Mouse (Mus musculus): ENCODE measurements around the gene Crip2.

Gene Crip2

GRCm38 (mm10) chr12:113184945-113185344 lies 44.9 kb downstream of the Crip2 start:
- DNase-seq (ENCODE audit: low spot score in 2 of 2) = no peak

GRCm38 (mm10) chr12:113185442-113186291 lies 45.6 kb downstream of the Crip2 start, which contains the start of gene Tmem121:
Tmem121 (plus strand) TSS chr12:113185930.
- DNase-seq (ENCODE audit: low spot score in 2 of 2) = no peak

GRCm38 (mm10) chr12:113186326-113187010 lies 46.4 kb downstream of the Crip2 start:
- DNase-seq (ENCODE audit: low spot score in 2 of 2) = no peak

- no peak for DNase-seq (ENCODE audit: low spot score in 2 of 2)
Observed at GRCm38 (mm10) chr12:113187011-113187375, 47.0 kb downstream of the Crip2 start.

GRCm38 (mm10) chr12:113187584-113188295 lies 47.7 kb downstream of the Crip2 start:
- DNase-seq (ENCODE audit: low spot score in 2 of 2) = peak; percentile 71 to 73

GRCm38 (mm10) chr12:113188349-113189055 lies 48.5 kb downstream of the Crip2 start:
- DNase-seq (ENCODE audit: low spot score in 2 of 2) = no peak

GRCm38 (mm10) chr12:113193423-113193822 lies 53.4 kb downstream of the Crip2 start:
- DNase-seq (ENCODE audit: low spot score in 2 of 2) = no peak
